ENCODE assay signal across 7 mouse cellular contexts in genomic region chr1:193263955-193264598, GRCm38 (mm10). TPM values are rescaled to one million over a fixed set of nuclear protein-coding genes. Genes with fewer than 3 reads are reported as not detected.
DNase-seq lines count a peak whose midpoint lies in the region; TF ChIP-seq lines count a peak whose summit lies in the region.

Gene Hsd11b1 (minus strand): TSS chr1:193264075.

- 16% methylated on average over 5 of the region's 5 CpGs for WGBS in bone marrow, adult 2 months

- intact Hi-C loops in left cerebral cortex, postnatal 14 days (cut with DNase I): no loop called here

- no peak for TF ChIP-seq POLR2A in bone marrow, adult 2 months (IDR thresholded peaks at IDR 0.05; ENCODE audit: borderline replicate concordance, control insufficient read depth, low read depth, low read length)

- H3K27ac ChIP-seq in layer of hippocampus, adult 2 months: peak within 1 kb of the TSS; percentile 67
- H3K27ac ChIP-seq in bone marrow, adult 2 months (ENCODE audit: control insufficient read depth, insufficient read depth, low read depth, low read length, poor library complexity): peak within 1 kb of the TSS; percentile 94

- H3K27me3 ChIP-seq in splenic B cell, adult 2 months (ENCODE audit: control insufficient read depth, insufficient read depth, low read length, poor library complexity, severe bottlenecking): no peaks in the 10 kb centered on the region

- peaks cover 2% of the 10 kb centered on the region; the same call in 1 of the 2 replicates for H3K36me3 ChIP-seq in splenic B cell, adult 2 months (ENCODE audit: control insufficient read depth, insufficient read depth, low read length, poor library complexity, severe bottlenecking)

- no peak within 1 kb of the TSS for H3K4me3 ChIP-seq in layer of hippocampus, adult 2 months
- peak within 1 kb of the TSS; percentile 53 for H3K4me3 ChIP-seq in bone marrow, adult 2 months (replicated peaks; ENCODE audit: control insufficient read depth, low read depth, low read length)

- H3K4me1 ChIP-seq in bone marrow, adult 2 months (ENCODE audit: control insufficient read depth, insufficient read depth, low read length): peaks cover 4% of the 10 kb centered on the region; the same call in 1 of the 2 replicates

- DNase-seq in layer of hippocampus, adult 2 months (ENCODE audit: low spot score in 2 of 2): no peak
- no peak for DNase-seq in layer of hippocampus, adult 9-10 months (ENCODE audit: low spot score)
- no peak for DNase-seq in left cerebral cortex, postnatal 14 days (ENCODE audit: low spot score in 2 of 2)
- DNase-seq in splenic B cell, adult 2 months (ENCODE audit: low read depth, low spot score): peak; percentile 59
- no peak for DNase-seq in gastrocnemius, adult 18-20 months (ENCODE audit: low spot score)
- no peak for DNase-seq in kidney, adult 11 months

- no peak for TF ChIP-seq CTCF in layer of hippocampus, adult 2 months (conservative IDR thresholded peaks at IDR 0.05)
- TF ChIP-seq CTCF in bone marrow, adult 2 months (IDR thresholded peaks at IDR 0.05; ENCODE audit: control insufficient read depth, insufficient read depth, low read length): no peak

RNA-seq across cellular contexts. Expression of gene Hsd11b1, which starts in this region (rescaled TPM):
- 10 to 100 TPM; 42.9 to 52.8 TPM for total RNA-seq in layer of hippocampus, adult 2 months (2021)
- polyA plus RNA-seq in bone marrow, adult 2 months (2011; ENCODE audit: insufficient read depth, insufficient read length, low replicate concordance, missing spikeins): 8.3 and 20.6 TPM in 2 replicates
- total RNA-seq in left cerebral cortex, postnatal 14 days (2021): 10 to 100 TPM; 24.2 to 31.1 TPM
- 1 to 10 TPM; 5.3 to 9.5 TPM for total RNA-seq in gastrocnemius, adult 18-20 months (2021)
